Mouse (Mus musculus) skeletal muscle tissue, adult 2 months (tissue): ENCODE measurements around the gene Gm17509.
A peak's percentile ranks its signal among the peaks of the same experiment; 100 is the strongest.

Source experiments
- DNase-seq: peaks from one replicate; pipeline ENCODE4 v3.0.0-alpha.2; 2012; ENCODE audit warnings: low read depth, low spot score

The Gm17509 gene

GRCm38 (mm10) chr13:117220501-117221321 is at the start of gene Gm17509:
Gene Gm17509 (minus strand): TSS chr13:117221075.
- DNase-seq, result no peak

- DNase-seq, result no peak
Measured at GRCm38 (mm10) chr13:117267963-117268362, 47.1 kb upstream of the Gm17509 start.

- DNase-seq, result no peak
Measured at GRCm38 (mm10) chr13:117266156-117266555, 45.3 kb upstream of the Gm17509 start.

GRCm38 (mm10) chr13:117260704-117261103 is 39.8 kb upstream of the Gm17509 start:
- no peak for DNase-seq

DNA sequence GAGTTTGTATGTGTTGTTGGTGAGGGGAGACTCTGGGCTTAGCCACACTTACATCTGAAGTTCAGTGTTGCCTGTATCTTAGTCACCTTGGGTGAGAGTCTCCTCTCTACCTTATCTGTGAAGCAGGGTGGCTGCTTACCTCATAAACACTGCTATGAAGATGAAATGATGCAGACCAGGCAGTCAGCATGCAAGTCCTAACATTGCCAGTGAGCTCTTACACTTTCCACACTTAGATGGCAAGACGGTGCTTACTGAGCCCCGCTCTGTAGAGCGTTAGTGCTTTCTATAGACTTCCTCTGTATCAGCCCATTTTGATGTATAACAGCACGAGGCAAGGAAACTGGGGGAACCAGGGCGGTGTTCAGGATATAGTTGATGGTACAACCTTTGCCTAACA is 21.7 kb upstream of the Gm17509 start:
- no peak for DNase-seq

- no peak for DNase-seq
Measured at GRCm38 (mm10) chr13:117242063-117242462, 21.2 kb upstream of the Gm17509 start.

- peak; percentile 20 for DNase-seq
Measured at GRCm38 (mm10) chr13:117237111-117237510, 16.2 kb upstream of the Gm17509 start.

DNA sequence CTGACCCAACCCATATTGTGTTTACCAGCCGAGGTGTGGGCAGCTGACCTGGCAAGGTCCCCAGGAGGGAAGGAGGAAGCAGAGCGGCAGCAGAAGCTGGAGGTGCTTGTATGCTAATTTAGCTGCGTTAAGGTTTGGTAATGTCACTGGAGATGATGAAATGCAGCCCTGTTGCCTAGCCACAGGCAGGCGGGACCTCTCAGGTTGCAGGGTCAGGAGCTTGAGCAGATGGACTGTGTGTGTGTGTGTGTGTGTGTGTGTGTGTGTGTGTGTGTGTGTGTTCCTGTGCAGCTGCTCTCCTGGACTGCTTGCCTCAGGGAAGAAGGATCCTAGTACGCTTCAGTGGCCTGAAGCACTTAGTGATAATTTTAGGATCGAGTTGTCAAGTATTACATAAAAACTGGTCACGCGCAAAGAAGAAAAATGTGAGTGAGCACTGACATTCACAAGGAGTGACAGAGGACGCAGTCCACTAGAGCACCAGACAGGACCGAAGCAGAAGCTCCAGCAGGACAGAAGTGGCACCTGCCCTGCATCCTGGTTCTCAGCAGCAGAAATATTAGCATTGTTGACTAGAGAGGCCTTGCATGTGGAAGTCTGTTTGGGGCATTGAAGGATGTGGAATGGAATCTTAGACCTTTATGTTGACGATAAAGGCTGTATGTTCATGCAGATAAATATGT is 14.8 kb upstream of the Gm17509 start:
- DNase-seq, result peak; percentile 93

DNA sequence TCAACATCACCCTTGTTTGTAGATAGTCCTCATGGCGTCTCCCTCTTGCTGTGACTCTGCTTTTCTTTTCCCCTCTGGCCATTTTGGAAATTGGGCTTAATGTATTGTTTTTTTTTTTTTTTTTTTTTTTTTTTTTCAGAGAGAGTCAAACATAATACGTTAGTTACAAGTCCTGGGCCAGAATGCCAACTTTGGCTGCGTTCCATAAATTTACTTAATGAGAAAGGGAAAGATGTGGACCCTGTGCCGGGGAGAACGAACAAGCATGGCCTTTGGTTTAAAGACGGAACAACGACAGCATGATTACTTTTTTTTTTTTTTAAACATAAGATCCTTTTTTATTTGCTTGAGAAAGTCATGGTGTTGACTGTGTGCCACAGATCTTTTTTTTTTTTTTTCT is 13.6 kb upstream of the Gm17509 start:
- DNase-seq, result no peak

- DNase-seq, result no peak
Measured at GRCm38 (mm10) chr13:117233808-117234207, 12.9 kb upstream of the Gm17509 start.

DNA sequence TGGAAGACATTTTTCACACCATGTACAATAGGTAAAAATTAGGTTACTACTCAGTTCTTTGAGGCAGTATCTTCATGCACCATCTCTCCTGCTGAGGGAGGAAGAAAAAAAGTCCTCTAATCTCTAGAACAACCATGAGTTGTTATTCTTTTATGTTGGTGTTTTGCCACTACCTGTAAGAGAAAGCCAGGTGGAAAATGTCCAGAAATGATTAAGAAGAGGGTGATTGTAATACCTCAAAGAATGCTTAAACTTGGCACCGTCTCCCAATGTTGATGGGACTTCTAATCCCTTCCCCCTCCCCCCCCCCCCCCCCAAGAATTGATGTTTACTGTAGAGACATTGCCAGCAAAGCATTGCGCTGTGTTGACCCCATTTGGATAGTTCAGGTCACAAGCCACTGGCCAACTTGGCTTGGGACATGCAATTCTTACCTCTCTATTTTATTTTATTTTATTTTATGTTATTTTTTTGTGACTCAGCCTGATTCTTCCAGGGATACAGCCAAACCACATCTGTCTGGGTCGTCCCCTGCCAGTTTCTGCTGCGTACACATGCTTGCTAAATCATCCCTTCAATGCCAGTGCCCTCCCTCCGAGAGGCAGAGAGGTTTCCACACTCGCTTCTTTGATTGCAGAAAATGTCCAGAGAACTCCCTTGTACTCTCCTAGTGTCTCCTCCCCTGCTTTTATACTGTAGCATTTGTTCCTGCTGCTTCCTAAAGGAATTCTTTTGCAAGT is 9.7 kb upstream of the Gm17509 start:
- no peak for DNase-seq

DNA sequence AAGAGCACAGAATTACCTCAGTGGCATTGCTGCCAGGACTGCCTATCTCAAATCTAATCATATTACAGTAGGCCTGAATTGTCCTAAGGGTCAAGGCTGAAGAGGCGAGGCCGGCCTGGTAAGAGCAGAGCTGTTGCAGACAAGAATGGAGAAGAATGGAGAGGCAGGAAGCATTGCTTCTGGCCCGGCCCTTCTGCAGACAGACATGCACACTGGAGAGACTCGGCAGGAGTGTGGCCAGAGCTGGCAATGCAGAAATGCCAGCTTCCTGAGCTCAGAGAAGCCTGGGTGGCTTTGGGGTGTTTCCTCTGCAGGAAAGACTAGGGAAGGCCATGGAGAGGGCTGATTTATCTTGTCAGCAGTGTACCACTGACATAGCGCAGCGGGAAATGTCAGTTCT is 4.7 kb upstream of the Gm17509 start:
- DNase-seq, result no peak

DNA sequence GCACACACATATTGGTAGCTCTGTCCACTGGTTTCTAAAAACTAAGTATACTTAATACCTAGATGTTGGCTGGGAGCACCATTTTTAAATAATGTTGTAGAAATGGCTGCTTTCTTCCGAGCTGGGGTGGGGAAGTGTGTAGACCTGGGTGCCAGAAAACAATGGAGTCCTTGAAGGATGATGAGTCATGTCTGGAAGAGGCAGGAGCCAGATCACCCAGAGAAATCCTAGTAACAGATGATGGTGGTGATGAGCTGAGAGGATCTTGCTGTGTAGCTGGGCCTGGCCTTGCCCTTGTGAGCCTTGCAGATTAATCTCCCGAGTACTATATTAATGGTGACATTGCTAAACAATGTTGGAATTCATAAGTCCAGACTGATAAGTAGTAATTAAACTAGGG is 4.0 kb upstream of the Gm17509 start:
- DNase-seq, result no peak

DNA sequence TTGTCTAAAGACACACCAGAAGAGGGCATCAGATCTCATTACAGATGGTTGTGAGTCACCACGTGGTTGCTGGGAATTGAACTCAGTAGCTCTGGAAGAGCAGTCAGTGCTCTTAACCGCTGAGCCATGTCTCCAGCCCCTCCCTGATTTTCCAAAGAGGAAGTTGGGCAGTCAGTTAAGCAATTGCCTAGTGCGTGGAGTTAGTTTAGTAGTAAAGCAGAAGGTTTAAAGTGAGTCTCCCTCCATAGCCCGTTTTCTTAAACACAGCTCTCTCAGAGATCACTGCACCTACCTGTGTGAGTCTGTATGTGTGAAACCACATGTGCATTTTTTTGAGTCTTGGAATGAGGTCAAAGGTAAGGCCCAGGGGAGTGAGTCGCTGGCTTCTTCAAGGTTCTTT is 2.2 kb upstream of the Gm17509 start:
- DNase-seq, result no peak

DNA sequence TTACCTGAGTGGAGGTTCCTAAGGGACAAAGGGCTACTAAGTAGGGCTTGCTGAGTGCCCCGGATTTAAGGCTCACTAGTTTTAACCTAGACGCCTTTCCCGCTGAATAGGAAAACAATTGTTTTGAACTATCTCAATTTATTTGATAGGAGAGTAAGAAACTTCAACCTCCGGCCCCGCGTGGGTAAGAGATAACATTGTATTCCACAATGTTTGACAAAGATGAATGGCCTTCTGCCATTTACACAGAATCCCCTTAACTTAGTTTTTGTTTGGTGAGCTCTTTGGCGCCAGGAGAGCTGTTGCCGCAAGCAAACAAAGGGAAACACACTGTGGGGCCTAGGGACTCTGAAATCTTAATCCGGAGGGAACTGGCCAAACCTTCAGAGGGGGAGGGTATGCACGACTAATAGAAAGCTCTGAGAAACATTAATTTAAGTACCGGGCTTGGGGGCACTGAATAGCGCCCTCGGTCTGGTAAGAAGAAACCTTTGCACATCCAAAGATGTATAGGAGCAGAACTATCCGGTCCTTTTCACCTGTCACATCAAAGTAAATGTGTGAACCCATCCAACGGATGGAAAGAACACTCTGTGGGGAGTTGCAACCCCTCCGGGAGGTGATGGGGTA is 889 bp downstream of the Gm17509 start:
- DNase-seq, result no peak

- no peak for DNase-seq
Measured at GRCm38 (mm10) chr13:117218092-117218491, 2.8 kb downstream of the Gm17509 start.

GRCm38 (mm10) chr13:117217621-117218020 is 3.3 kb downstream of the Gm17509 start:
- no peak for DNase-seq

- no peak for DNase-seq
Measured at GRCm38 (mm10) chr13:117216752-117217363, 4.0 kb downstream of the Gm17509 start.

DNA sequence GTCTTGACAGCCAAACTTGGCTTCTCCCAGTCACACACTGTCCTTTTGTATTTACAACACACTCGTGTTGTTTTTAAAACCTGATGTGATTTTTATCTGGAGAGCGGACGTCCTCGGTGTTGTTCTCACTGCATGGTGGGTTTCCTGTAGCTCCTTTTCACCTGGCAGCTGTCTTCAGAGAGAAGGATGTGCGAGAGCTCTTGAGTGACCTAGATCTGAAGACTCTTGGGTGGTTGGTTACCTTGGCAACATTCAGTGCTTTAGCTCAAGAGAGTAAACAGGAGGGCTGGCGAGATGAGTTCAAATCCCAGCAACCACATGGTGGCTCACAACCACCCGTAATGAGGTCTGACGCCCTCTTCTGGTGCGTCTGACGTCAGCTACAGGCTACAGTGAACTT is 4.7 kb downstream of the Gm17509 start:
- no peak for DNase-seq

DNA sequence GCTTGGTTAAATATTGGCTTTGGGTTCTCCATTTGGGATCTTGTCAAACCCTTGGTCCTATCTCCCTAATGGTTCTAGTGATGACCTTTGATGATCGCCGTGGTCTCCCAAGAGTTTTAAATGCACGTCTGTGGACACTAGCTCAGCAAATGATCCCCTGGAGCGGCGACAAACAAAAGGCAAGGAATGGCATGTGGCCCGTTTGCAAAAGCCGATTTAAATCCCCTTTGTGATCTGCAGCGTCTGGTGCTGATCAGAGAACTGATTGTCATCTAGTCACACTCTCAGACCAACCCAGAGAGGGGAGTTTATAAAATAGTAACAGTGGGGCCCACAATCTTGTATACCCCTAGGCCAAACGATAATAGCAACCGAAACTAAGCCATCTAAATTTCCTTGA is 5.4 kb downstream of the Gm17509 start:
- no peak for DNase-seq

DNA sequence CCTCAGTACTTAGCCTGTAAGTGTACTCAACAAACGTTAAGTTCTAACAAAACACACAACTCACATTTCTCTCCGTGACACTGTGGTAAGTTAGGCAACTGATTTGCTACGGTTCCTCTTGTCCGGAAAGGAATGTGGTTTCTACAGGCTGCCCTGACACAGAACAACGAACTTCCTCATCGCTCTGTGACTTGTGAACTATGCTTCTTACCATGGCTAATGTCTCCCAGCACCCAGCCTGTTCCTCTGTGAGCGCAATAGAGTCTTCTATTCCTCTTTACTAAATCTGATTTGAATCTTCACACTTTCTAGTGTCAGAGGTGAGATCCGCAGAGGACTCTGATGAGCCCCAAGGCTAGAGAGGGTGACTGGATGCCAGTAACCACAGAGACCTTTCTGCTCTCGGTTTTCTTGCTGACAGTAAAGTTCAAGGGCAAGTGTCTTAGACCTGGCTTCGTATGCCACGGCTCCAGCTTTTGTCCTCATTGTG is 9.4 kb downstream of the Gm17509 start:
- peak; percentile 24 for DNase-seq
